Mouse (Mus musculus) stomach, postnatal 0 days (tissue): ENCODE results near the gene Camkk1. TPM values are rescaled to one million over a fixed set of nuclear protein-coding genes. Genes with fewer than 3 reads are reported as not detected.

ENCODE experiments used
- ATAC-seq: fragments of 200-750 bp; cut with Nextera tagmentation; 2 replicates; pipeline ENCODE4 v1.8.0; 2017; ENCODE audit not compliant: low FRiP score, low TSS enrichment
- DNase-seq: peaks from one replicate; pipeline ENCODE4 v3.0.0-alpha.2; 2016; ENCODE audit warnings: low spot score
- H3K27ac ChIP-seq: fragments of 300-500 bp; sonication (generic); replicated peaks from 2 replicates; pipeline ENCODE4 v1.5.1; 2014; ENCODE audit warnings: mild to moderate bottlenecking, control low read depth
- H3K27me3 ChIP-seq: fragments of 300-500 bp; sonication (generic); 2 replicates; pipeline ENCODE4 v1.6.1; 2014; ENCODE audit warnings: low read length; ENCODE audit not compliant: control insufficient read depth, insufficient read depth
- H3K36me3 ChIP-seq: fragments of 300-500 bp; sonication (generic); 2 replicates; pipeline ENCODE4 v1.6.1; 2014; ENCODE audit warnings: low read length, mixed read lengths; ENCODE audit not compliant: control insufficient read depth, insufficient read depth
- H3K4me1 ChIP-seq: fragments of 300-500 bp; sonication (generic); replicated peaks from 2 replicates; pipeline ENCODE4 v1.6.1; 2014; ENCODE audit warnings: antibody characterized with exemption; ENCODE audit not compliant: control insufficient read depth, insufficient read depth
- H3K4me2 ChIP-seq: fragments of 300-500 bp; sonication (generic); replicated peaks from 2 replicates; pipeline ENCODE4 v1.6.1; 2014; ENCODE audit warnings: low read depth, mild to moderate bottlenecking, control low read depth, moderate library complexity
- H3K4me3 ChIP-seq: fragments of 300-500 bp; sonication (generic); 2 replicates; pipeline ENCODE4 v1.5.1; 2014; ENCODE audit warnings: low read depth, low read length, control low read depth
- H3K9ac ChIP-seq: fragments of 300-500 bp; sonication (generic); 2 replicates; pipeline ENCODE4 v1.6.1; 2014; ENCODE audit warnings: mild to moderate bottlenecking, low read length, control low read depth, mixed read lengths
- H3K9me3 ChIP-seq: fragments of 300-500 bp; sonication (generic); 2 replicates; pipeline ENCODE4 v1.6.1; 2016; ENCODE audit warnings: low read length; ENCODE audit not compliant: control insufficient read depth
- CTCF ChIP-seq: IDR thresholded peaks from 2 replicates; pipeline ENCODE4 v1.5.1; 2016; ENCODE audit warnings: antibody characterized with exemption, low read depth, mild to moderate bottlenecking, moderate library complexity
- EP300 ChIP-seq: optimal IDR thresholded peaks from 2 replicates; pipeline ENCODE3; 2016; ENCODE audit warnings: antibody characterized with exemption
- WGBS: fragments of 180-500 bp; shearing (Covaris S2); extraction: QIAGEN DNeasy Blood & Tissue Kit; methylation state at CpG from one replicate; pipeline ENCODE4 v1.1.7; 2014; 5-methylcytosine and 5-hydroxymethylcytosine counted together
- polyA plus RNA-seq: library from polyadenylated mRNA; unstranded; fragments of >200 nt; fragmentation: Nextera tagmentation; extraction: Ambion mirVana; gene quantifications from 2 replicates; pipeline ENCODE4 v1.2.1, GENCODE M21; 2015

Camkk1 gene
- polyA plus RNA-seq, 1 experiment from 2014 or later: 7.1 TPM

DNA sequence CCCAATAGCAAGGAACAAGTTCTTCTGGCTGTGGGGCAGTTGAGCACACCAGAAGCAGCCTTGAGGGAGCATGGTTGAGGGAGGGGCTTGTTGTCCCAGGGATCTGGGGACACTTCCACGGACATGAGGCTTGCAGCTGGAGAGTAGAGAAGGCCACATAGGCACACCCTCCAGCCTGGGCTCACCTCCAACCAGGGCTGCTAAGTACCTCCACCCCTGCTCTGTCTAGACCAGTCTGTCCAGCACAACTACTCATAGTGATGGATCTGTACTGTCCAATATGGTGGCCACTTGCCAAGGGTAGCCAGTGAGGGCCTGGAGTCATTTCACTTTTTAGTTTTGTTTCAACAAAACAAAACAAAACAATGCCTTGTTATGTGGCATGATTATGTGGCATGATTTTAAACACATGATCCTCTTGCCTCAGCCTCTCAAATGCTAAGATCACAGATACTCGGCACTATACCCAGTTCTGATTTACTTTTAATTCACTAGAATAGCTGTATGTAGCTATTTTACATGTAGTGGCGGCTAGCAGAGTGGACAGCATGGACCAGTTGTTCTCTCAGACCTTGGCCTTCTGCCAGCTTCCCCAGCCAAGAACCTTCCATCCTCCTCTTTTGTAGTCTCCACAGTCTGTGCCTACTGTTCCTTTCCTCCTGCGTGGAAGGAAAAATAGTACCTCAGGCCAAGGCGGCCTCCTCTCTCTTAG is 3.3 kb upstream of the Camkk1 start:
- ATAC-seq (no peak), DNase-seq (no peak)
- H3K4me3 ChIP-seq: no peak overlapping the region
- TF ChIP-seq CTCF (no peak), EP300 (no peak)
- H3K4me1 ChIP-seq: 0 out of 2 replicates have a peak, but pooled peaks cover 6% of the 10 kb centered on the region
- H3K4me2 ChIP-seq: no peak overlapping the region
- no peaks in the 10 kb centered on the region for H3K36me3 ChIP-seq
- WGBS: 52% methylated on average over 5 of the region's 5 CpGs
- no peaks in the 10 kb centered on the region for H3K9me3 ChIP-seq
- H3K27ac ChIP-seq: peak overlapping the region; percentile 45; the same call in 1 of the 2 replicates
- H3K9ac ChIP-seq: no peak overlapping the region
- no peaks in the 10 kb centered on the region for H3K27me3 ChIP-seq

DNA sequence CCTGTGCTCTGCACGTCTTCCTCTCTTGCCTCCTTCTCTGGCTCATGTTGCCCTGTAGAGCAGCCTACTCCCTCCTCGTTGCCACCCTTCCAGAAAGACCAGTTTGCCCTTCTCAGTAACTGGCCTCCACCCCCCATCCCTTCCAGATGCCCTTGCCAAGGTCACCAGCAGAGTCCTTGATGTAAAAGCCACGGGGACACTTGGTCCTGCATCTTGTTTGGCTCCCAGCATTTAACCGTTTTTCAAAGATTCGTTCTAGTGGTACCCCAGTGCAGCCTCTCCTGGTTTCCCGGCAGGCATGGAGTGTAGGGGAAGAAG is 2.7 kb upstream of the Camkk1 start:
- Histone ChIP-seq H3K27ac (peak overlapping the region; percentile 45; the same call in 1 of the 2 replicates), H3K9me3 (no peaks in the 10 kb centered on the region), H3K9ac (no peak overlapping the region), H3K4me2 (no peak overlapping the region), H3K4me3 (no peak overlapping the region), H3K4me1 (0 out of 2 replicates have a peak, but pooled peaks cover 6% of the 10 kb centered on the region), H3K36me3 (no peaks in the 10 kb centered on the region), H3K27me3 (no peaks in the 10 kb centered on the region)
- TF ChIP-seq CTCF (no peak), EP300 (no peak)
- WGBS: 62% methylated on average over 6 of the region's 6 CpGs
- DNase-seq (no peak), ATAC-seq (no peak)

- TF ChIP-seq CTCF (no peak), EP300 (no peak)
Measured at GRCm38 (mm10) chr11:73019147-73019795, 463 bp downstream of the Camkk1 start.

GRCm38 (mm10) chr11:73020953-73021800 is 2.4 kb downstream of the Camkk1 start:
- ATAC-seq (no peak), DNase-seq (no peak)
- Histone ChIP-seq H3K27me3 (no peaks in the 10 kb centered on the region), H3K27ac (0 out of 2 replicates have a peak overlapping the region, but pooled peaks have one; percentile 35), H3K9me3 (no peaks in the 10 kb centered on the region), H3K4me2 (no peak overlapping the region), H3K4me1 (peaks cover 18% of the 10 kb centered on the region), H3K4me3 (no peak overlapping the region), H3K9ac (no peak overlapping the region), H3K36me3 (no peaks in the 10 kb centered on the region)
- WGBS: 57% methylated on average over 7 of the region's 7 CpGs
- no peak for TF ChIP-seq CTCF
- TF ChIP-seq EP300: no peak

More at GRCm38 (mm10) chr11:73019147-73019795, 463 bp downstream of the Camkk1 start:
- Histone ChIP-seq H3K4me1 (peaks cover 14% of the 10 kb centered on the region; the same call in 1 of the 2 replicates), H3K36me3 (no peaks in the 10 kb centered on the region), H3K9ac (peak overlapping the region; percentile 67), H3K4me2 (peak overlapping the region; percentile 99), H3K27me3 (no peaks in the 10 kb centered on the region), H3K9me3 (no peaks in the 10 kb centered on the region), H3K4me3 (peak overlapping the region; percentile 69), H3K27ac (peak overlapping the region; percentile 40; the same call in 1 of the 2 replicates)
- 1% methylated on average over 46 of the region's 46 CpGs for WGBS
- DNase-seq: peak; percentile 48
- ATAC-seq: peak; percentile 31; the same call in 1 of the 2 replicates

- peak overlapping the region; percentile 73 for H3K27ac ChIP-seq
Measured at GRCm38 (mm10) chr11:73023099-73023498, 4.3 kb downstream of the Camkk1 start.

More at GRCm38 (mm10) chr11:73023099-73023498, 4.3 kb downstream of the Camkk1 start:
- Histone ChIP-seq H3K4me2 (no peak overlapping the region), H3K4me3 (no peak overlapping the region), H3K9me3 (no peaks in the 10 kb centered on the region), H3K4me1 (peaks cover 18% of the 10 kb centered on the region), H3K36me3 (no peaks in the 10 kb centered on the region), H3K9ac (no peak overlapping the region), H3K27me3 (no peaks in the 10 kb centered on the region)
- peak; percentile 50 for DNase-seq
- ATAC-seq: peak; percentile 30; the same call in 1 of the 2 replicates
- WGBS: 38% methylated on average over 9 of the region's 9 CpGs
- TF ChIP-seq CTCF (no peak), EP300 (no peak)
